Mouse (Mus musculus): ENCODE data around the gene Adam15. TPM values are rescaled to one million over a fixed set of nuclear protein-coding genes. Genes with fewer than 3 reads are reported as not detected.

The Adam15 gene
- polyA plus RNA-seq, 1 experiment, result 49.6 TPM

DNA sequence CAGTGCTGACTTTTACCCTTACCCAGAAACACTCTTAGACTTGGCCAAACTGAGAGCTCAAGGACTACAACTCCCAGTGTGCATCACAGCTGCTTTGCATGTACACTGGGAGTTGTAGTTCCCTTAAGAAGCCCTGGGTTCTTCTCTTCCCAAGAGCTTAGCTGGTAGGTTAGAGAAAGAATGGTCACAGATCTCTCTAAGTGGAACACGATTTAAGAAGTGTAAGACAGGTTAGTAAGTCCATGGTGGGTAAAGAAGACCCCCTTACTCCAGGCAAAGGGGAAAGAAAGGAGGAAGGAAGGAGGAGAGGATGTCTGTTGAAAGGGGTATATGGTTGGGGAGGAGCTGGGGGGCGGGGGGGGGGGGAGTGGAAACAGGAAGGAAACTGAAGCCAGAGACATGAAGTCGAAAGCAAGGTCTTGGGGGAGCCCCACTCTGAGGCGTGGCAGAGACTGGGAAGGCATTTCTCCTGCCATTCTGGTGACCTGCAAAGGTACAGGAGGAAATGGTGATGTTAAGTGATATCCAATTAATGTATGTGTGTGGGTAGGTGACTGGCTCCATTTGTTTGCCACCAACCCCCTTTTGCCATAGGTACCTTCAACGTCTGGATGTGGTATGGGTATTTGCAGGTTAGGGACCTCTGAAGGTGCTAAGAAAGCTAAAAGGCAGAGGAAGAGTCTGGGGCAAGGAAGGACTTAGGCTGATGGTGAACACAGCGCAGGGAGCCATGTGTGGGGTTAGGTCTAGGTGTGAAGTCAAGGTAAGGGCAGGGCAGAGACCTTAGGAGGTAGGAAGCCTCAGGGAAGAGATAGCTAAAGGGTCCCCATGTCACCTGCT, 39.3 kb upstream of the Adam15 start:
- peaks cover 64% of the 10 kb centered on the region for H3K4me1 ChIP-seq (replicated peaks; ENCODE audit: control insufficient read depth, insufficient read depth, low read length)
- DNase-seq, result peak; percentile 49
- 22% methylated on average over 5 of the region's 6 CpGs for WGBS
- peak overlapping the region; percentile 72 for H3K27ac ChIP-seq (ENCODE audit: control insufficient read depth, insufficient read depth, low read length)
- peaks cover 7% of the 10 kb centered on the region for H3K27me3 ChIP-seq (ENCODE audit: control insufficient read depth, insufficient read depth, low read length)
- H3K4me3 ChIP-seq (ENCODE audit: control insufficient read depth, insufficient read depth, low read length), result no peak overlapping the region
- H3K36me3 ChIP-seq (ENCODE audit: control insufficient read depth, insufficient read depth, low read length), result no peaks in the 10 kb centered on the region
- no peak for TF ChIP-seq CTCF (IDR thresholded peaks at IDR 0.05; ENCODE audit: borderline replicate concordance, control insufficient read depth, extremely low read depth, insufficient read depth, low read length, poor library complexity)
- no peak for TF ChIP-seq POLR2A (IDR thresholded peaks at IDR 0.05; ENCODE audit: control insufficient read depth, extremely low read depth, insufficient read depth, low read length, poor library complexity)

DNA sequence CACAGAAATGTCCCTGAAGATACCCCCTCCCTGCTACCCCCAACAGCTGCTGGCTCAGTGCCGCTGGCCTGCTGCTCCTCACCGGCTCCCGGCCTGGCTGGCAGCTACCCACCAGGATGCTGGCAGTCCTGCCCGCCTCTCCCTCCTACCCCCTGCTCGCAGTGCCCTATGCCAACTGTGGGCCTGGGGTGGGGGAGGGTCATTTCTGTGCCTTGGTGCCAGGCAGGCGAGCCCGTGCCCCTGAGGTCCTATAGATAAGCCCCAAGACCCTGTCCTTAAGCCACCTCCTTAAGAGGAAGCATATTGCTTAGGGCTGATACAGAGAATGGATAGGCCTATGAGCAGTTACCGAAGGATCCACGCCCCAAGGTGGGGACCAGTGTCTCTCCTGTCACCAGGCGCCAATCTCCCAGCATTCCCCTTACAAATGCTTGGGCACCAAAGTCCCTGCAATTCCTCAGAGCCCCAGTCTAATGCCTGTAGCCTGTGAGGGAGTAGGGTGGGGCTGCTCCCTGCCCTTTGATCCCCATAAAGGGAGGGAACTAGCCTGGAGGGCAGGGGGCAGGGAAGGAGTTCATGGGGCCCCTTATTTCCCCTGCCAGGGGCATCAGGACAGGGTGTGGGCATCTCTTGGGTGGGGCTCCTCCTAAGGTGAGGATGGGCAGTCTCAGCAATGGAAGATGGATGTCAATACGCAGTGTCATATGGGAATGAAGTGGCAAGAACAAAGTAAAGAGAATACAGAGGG, 38.5 kb upstream of the Adam15 start:
- 0 out of 2 replicates have a peak overlapping the region, but pooled peaks have one; percentile 2 for H3K27ac ChIP-seq (ENCODE audit: control insufficient read depth, insufficient read depth, low read length)
- H3K36me3 ChIP-seq (ENCODE audit: control insufficient read depth, insufficient read depth, low read length), result no peaks in the 10 kb centered on the region
- 89% methylated on average over 11 of the region's 11 CpGs for WGBS
- peaks cover 65% of the 10 kb centered on the region for H3K4me1 ChIP-seq (replicated peaks; ENCODE audit: control insufficient read depth, insufficient read depth, low read length)
- TF ChIP-seq POLR2A (IDR thresholded peaks at IDR 0.05; ENCODE audit: control insufficient read depth, extremely low read depth, insufficient read depth, low read length, poor library complexity) (no peak), CTCF (IDR thresholded peaks at IDR 0.05; ENCODE audit: borderline replicate concordance, control insufficient read depth, extremely low read depth, insufficient read depth, low read length, poor library complexity) (no peak)
- 0 out of 2 replicates have a peak overlapping the region, but pooled peaks have one; percentile 3 for H3K4me3 ChIP-seq (ENCODE audit: control insufficient read depth, insufficient read depth, low read length)
- DNase-seq, result peak; percentile 16
- peaks cover 4% of the 10 kb centered on the region for H3K27me3 ChIP-seq (ENCODE audit: control insufficient read depth, insufficient read depth, low read length)

DNA sequence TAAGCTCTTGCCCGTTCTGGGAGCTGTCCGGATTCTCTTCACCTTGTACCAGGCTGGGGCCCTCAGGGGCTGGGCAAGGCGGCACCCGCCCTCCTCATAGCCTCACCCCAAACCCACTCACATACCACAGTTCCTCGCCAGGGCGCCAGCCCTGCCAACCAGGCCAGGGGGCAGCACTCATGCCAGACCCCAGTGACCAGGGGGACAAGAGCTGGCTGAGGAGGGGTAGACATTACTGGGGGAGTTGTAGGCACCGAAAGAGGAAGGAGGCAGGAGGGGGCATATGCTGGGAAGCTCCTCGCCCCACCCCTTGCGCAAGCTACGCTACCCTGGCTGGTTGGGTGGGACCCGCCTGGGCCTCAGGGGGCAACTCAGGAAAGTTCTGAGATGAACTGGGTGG, 37.8 kb upstream of the Adam15 start:
- H3K27me3 ChIP-seq (ENCODE audit: control insufficient read depth, insufficient read depth, low read length), result peaks cover 4% of the 10 kb centered on the region
- peak overlapping the region; percentile 37 for H3K4me3 ChIP-seq (ENCODE audit: control insufficient read depth, insufficient read depth, low read length)
- H3K4me1 ChIP-seq (replicated peaks; ENCODE audit: control insufficient read depth, insufficient read depth, low read length), result peaks cover 65% of the 10 kb centered on the region
- H3K27ac ChIP-seq (ENCODE audit: control insufficient read depth, insufficient read depth, low read length), result peak overlapping the region; percentile 40; the same call in 1 of the 2 replicates
- WGBS, result 86% methylated on average over 11 of the region's 11 CpGs
- TF ChIP-seq POLR2A (IDR thresholded peaks at IDR 0.05; ENCODE audit: control insufficient read depth, extremely low read depth, insufficient read depth, low read length, poor library complexity) (no peak), CTCF (IDR thresholded peaks at IDR 0.05; ENCODE audit: borderline replicate concordance, control insufficient read depth, extremely low read depth, insufficient read depth, low read length, poor library complexity) (no peak)
- DNase-seq, result no peak
- H3K36me3 ChIP-seq (ENCODE audit: control insufficient read depth, insufficient read depth, low read length), result no peaks in the 10 kb centered on the region

DNA sequence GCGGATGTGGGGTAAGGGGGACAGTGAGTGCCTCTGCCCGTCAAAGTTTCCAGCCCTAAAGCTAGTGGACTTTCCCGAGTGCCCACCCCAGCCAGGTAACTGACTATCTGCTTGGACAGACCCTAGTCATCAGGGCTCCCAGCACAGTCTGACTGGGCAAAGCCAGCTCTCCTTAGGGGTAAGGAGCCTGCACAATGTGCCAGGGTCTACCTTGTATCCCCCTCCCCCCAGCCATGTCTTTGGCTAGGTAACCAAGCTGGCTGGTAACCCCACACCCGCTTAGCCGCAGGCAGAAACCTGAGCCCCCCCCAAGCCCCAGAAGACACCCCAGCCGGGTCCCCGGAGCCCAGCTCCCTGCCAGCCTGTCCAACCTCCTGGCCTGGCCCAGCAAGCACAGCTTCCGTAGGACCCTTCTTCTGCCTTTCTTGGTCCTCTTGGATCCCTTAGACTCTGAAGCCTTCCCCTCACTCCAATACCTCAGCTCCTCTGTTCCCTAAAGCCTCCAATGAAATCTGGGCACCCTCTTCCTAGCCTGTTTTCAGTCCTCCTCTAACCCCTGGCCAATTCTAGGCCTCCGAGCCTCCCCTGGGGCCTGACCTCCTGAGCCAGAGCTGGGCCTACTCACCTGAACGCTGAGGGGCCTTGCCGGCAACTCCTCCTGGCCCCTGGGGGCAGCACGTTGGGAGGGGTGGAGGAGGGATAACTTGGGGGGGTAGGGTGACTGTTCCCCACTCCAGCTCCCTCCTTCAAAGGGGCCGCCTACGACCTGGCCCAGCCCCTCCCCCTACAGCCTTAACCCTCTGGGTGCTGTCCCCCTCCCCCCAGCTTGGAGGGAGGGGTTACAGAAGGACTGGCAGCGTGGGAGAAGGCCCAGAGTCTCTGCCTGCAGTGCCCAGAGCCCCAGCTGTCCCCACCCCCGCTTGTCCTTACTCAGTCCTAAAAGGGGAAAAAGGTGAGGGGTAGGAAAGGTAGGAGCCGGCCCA, 36.9 kb upstream of the Adam15 start:
- peak; percentile 48 for DNase-seq
- TF ChIP-seq CTCF (IDR thresholded peaks at IDR 0.05; ENCODE audit: borderline replicate concordance, control insufficient read depth, extremely low read depth, insufficient read depth, low read length, poor library complexity), result no peak
- no peak for TF ChIP-seq POLR2A (IDR thresholded peaks at IDR 0.05; ENCODE audit: control insufficient read depth, extremely low read depth, insufficient read depth, low read length, poor library complexity)
- Histone ChIP-seq H3K4me3 (ENCODE audit: control insufficient read depth, insufficient read depth, low read length) (peak overlapping the region; percentile 37), H3K27me3 (ENCODE audit: control insufficient read depth, insufficient read depth, low read length) (no peaks in the 10 kb centered on the region; the same call in 1 of the 2 replicates), H3K27ac (ENCODE audit: control insufficient read depth, insufficient read depth, low read length) (peak overlapping the region; percentile 53), H3K4me1 (replicated peaks; ENCODE audit: control insufficient read depth, insufficient read depth, low read length) (peaks cover 60% of the 10 kb centered on the region), H3K36me3 (ENCODE audit: control insufficient read depth, insufficient read depth, low read length) (no peaks in the 10 kb centered on the region)
- WGBS, result 84% methylated on average over 17 of the region's 17 CpGs

DNA sequence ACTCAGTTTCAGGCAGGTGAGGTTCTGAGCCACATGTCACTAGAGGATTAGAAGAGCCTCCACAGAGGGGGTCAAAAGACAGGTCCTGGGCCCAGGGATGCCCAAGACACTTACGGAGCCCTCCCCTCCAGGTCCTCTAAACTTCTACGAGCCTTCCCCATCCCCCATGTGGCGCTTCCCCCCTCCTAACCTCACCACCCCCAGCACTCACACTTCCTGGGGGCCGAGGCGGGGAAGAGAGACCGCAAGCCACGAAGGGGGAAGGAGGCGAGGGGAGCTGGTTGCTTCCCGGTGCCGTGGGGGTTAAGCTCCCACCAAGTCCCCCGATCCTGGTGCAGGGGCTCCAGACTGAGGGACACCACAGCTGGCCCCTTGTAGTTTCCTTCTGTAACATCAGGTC, 35.7 kb upstream of the Adam15 start:
- TF ChIP-seq POLR2A (IDR thresholded peaks at IDR 0.05; ENCODE audit: control insufficient read depth, extremely low read depth, insufficient read depth, low read length, poor library complexity) (no peak), CTCF (IDR thresholded peaks at IDR 0.05; ENCODE audit: borderline replicate concordance, control insufficient read depth, extremely low read depth, insufficient read depth, low read length, poor library complexity) (no peak)
- Histone ChIP-seq H3K4me3 (ENCODE audit: control insufficient read depth, insufficient read depth, low read length) (peak overlapping the region; percentile 37), H3K27ac (ENCODE audit: control insufficient read depth, insufficient read depth, low read length) (peak overlapping the region; percentile 53; the same call in 1 of the 2 replicates), H3K4me1 (replicated peaks; ENCODE audit: control insufficient read depth, insufficient read depth, low read length) (peaks cover 57% of the 10 kb centered on the region), H3K36me3 (ENCODE audit: control insufficient read depth, insufficient read depth, low read length) (no peaks in the 10 kb centered on the region), H3K27me3 (ENCODE audit: control insufficient read depth, insufficient read depth, low read length) (no peaks in the 10 kb centered on the region)
- peak; percentile 66 for DNase-seq
- WGBS, result 3% methylated on average over 11 of the region's 11 CpGs

Data from thymus, adult 2 months (tissue).